Mouse (Mus musculus): ENCODE data around the gene Fcgr3.
"Not testable (repeated sequence)": the region's sequence is repeated elsewhere in the genome, so short reads cannot be mapped to it uniquely, and the experiment has no call there.

Fcgr3 gene

GRCm38 (mm10) chr1:171081512-171082231 is 16.9 kb upstream of the Fcgr3 start:
- DNase-seq = not testable (repeated sequence)

DNA sequence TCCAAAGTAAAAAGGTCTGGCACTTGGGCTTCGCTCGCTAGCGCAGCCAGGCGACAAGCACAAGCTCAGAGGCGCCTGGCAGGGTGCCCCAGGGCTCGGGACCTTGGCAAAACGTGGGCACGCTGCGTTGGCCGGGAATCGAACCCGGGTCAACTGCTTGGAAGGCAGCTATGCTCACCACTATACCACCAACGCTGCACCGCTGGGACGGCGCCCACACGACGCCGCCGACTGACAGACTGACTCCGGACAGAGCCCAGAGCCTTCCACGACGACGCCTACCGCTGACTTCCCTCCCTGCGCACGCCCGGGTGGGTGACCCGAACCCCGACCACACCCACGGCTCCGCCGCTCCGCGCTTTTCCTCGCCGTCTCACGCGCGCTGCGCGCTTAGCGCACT is 15.1 kb upstream of the Fcgr3 start:
- not testable (repeated sequence) for DNase-seq

DNA sequence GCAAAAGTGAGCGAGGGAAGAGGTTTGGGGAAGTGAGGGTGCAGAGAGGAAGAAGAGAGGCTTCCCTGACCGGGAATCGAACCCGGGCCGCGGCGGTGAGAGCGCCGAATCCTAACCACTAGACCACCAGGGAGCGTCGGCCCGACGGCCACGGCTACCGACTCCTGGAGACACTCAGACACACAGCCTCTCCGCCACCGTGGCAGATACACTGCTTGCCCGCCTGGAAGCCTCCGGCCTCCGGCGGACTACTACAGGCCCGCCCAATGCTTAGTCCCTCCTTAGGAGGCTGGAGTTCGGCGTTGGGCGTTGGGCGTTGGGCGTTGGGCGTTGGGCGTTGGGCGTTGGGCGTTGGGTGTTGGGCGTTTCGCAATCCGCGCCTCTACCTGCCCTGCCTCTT is 14.6 kb upstream of the Fcgr3 start:
- not testable (repeated sequence) for DNase-seq

DNA sequence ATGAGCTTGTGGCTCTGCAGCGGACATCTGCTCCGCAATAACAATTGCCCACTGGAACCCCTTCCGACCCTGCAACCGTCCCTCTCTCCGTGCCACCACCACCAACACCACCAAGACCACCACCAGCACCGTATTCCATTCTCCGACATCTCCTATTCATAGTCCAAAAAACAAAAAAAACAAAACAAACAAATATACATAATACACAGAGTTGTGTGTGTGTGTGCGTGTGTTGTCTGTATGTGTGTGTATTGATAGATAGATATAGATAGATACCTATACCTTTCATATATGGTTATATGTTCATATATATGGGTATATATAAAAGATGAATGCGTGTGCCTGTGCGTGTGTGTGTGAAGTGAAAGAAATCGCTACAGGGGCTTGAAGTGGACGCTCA is 13.7 kb upstream of the Fcgr3 start:
- not testable (repeated sequence) for DNase-seq

- DNase-seq = not testable (repeated sequence)
Measured at GRCm38 (mm10) chr1:171077955-171078354, 13.2 kb upstream of the Fcgr3 start.

GRCm38 (mm10) chr1:171077192-171077591 is 12.5 kb upstream of the Fcgr3 start:
- not testable (repeated sequence) for DNase-seq

DNA sequence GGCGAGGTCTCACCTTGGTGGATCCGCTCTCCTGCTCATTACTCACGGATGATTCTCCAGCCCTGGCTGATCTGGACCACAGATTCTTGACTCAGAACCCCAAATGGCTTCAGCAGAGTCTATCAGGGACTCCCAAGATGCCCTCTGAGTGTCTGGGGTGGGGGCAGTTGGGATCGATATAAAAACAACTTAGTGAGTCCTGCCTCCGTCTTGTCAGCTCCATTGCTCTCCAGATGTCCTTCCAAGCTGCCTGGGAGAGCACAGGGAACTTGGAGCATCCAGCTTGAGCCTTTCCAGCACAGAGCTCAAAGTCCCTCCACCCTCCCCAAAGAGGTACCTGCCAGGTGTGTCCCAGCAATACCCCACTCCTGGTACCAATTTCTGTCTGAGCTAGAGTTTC is 11.4 kb upstream of the Fcgr3 start:
- not testable (repeated sequence) for DNase-seq

- peak; percentile 47 for DNase-seq
Measured at GRCm38 (mm10) chr1:171074283-171074682, 9.5 kb upstream of the Fcgr3 start.

DNA sequence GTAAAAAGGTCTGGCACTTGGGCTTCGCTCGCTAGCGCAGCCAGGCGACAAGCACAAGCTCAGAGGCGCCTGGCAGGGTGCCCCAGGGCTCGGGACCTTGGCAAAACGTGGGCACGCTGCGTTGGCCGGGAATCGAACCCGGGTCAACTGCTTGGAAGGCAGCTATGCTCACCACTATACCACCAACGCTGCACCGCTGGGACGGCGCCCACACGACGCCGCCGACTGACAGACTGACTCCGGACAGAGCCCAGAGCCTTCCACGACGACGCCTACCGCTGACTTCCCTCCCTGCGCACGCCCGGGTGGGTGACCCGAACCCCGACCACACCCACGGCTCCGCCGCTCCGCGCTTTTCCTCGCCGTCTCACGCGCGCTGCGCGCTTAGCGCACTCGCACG is 7.5 kb upstream of the Fcgr3 start:
- DNase-seq = not testable (repeated sequence)

DNA sequence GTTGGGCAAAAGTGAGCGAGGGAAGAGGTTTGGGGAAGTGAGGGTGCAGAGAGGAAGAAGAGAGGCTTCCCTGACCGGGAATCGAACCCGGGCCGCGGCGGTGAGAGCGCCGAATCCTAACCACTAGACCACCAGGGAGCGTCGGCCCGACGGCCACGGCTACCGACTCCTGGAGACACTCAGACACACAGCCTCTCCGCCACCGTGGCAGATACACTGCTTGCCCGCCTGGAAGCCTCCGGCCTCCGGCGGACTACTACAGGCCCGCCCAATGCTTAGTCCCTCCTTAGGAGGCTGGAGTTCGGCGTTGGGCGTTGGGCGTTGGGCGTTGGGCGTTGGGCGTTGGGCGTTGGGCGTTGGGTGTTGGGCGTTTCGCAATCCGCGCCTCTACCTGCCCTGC is 7.0 kb upstream of the Fcgr3 start:
- not testable (repeated sequence) for DNase-seq

GRCm38 (mm10) chr1:171070879-171071278 is 6.1 kb upstream of the Fcgr3 start:
- not testable (repeated sequence) for DNase-seq

GRCm38 (mm10) chr1:171069508-171069907 is 4.8 kb upstream of the Fcgr3 start:
- DNase-seq = peak; percentile 38

DNA sequence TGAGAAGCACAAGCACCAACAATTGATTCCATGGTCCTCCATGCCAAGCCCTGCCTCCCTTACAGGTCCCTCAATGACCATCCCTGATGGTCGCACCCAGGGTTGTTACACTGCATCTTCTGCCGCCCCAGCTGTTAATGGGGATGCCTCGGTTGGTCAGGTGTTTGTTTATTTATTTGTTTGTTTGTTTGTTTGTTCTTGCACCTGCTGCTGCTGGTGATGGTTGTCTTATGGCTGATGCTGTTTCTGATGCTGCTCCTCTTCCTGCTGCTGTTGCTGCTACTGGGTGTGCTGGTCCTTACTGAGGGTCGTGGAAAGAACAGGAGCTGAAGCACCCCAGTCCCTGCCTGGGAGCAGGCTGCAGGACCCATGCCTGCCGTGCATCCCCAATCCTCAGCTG is 3.2 kb upstream of the Fcgr3 start:
- DNase-seq = not testable (repeated sequence)

GRCm38 (mm10) chr1:171066583-171066982 is 1.8 kb upstream of the Fcgr3 start:
- not testable (repeated sequence) for DNase-seq

- not testable (repeated sequence) for DNase-seq
Measured at GRCm38 (mm10) chr1:171065768-171066167, 1.0 kb upstream of the Fcgr3 start.

GRCm38 (mm10) chr1:171065243-171065587 is 480 bp upstream of the Fcgr3 start:
- DNase-seq = not testable (repeated sequence)

- peak; percentile 46 for DNase-seq
Measured at GRCm38 (mm10) chr1:171063569-171064490, 905 bp downstream of the Fcgr3 start.

DNA sequence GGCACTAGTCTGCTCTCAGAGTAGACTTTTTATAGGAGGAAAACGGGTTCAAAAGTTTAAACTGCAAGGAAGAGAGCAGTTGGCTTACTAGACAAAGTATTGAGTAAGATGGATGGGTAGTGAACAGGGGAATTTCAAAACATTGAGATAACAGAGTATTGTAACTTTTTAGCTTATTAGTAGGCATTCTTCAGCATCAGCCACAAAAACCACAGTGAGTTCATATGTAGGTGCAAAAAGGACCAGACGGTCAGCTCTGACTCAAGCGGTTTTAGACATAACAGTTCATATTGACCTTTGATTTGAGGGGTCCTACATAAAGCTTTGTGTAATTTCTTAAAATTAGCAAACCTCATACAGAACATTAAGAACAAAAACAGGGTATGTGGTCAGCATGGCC is 3.2 kb downstream of the Fcgr3 start:
- DNase-seq = no peak

- DNase-seq = no peak
Measured at GRCm38 (mm10) chr1:171060392-171060791, 4.3 kb downstream of the Fcgr3 start.

GRCm38 (mm10) chr1:171059203-171059602 is 5.5 kb downstream of the Fcgr3 start:
- no peak for DNase-seq

GRCm38 (mm10) chr1:171057253-171057652 is 7.5 kb downstream of the Fcgr3 start:
- DNase-seq = no peak

GRCm38 (mm10) chr1:171053305-171053704 is 11.4 kb downstream of the Fcgr3 start:
- no peak for DNase-seq

DNA sequence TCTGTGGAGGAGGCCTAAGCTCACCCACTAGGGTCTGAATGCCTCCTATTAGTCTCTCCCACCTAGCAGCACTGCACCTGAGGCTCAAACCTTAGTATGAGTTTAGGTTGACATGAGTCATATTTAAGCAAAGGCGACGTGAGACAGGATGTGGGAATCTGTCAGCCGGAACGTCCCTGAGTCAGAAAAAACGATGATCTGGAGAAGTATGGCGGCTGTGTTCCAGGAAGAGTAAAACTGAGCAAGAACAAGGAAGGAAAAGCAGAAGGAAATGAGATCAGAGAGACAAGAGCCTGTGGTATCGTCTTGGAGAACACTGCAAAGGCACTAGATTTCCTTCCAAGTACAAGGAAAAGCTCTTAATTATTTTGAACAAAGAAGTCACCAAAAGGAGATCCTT is 14.0 kb downstream of the Fcgr3 start:
- DNase-seq = no peak

GRCm38 (mm10) chr1:171049263-171049662 is 15.5 kb downstream of the Fcgr3 start:
- no peak for DNase-seq

All from embryo, embryonic 11 days (tissue).